Mouse (Mus musculus): Measurements from ENCODE around the gene Trove2. TPM values are rescaled to one million over a fixed set of nuclear protein-coding genes. Genes with fewer than 3 reads are reported as not detected.
A peak's percentile ranks its signal among the peaks of the same experiment; 100 is the strongest.

Gene Trove2
- polyA plus RNA-seq, 1 experiment from 2014 or later = 13.8 TPM

- peak; percentile 79 for DNase-seq (ENCODE audit: low spot score)
- peaks cover 10% of the 10 kb centered on the region for H3K4me1 ChIP-seq (replicated peaks; ENCODE audit: control insufficient read depth, insufficient read depth, low read length)
- under 1% methylated on average over 39 of the region's 39 CpGs for WGBS
Measured at GRCm38 (mm10) chr1:143777558-143778218, 820 bp upstream of the Trove2 start.

GRCm38 (mm10) chr1:143773909-143774308, 3.0 kb downstream of the Trove2 start:
- ATAC-seq (replicated peaks; ENCODE audit: low FRiP score, low TSS enrichment, low read depth) (no peak), DNase-seq (ENCODE audit: low spot score) (no peak)
- no peak overlapping the region for H3K9ac ChIP-seq (ENCODE audit: low read length)
- H3K9me3 ChIP-seq (ENCODE audit: control insufficient read depth, low read length) = no peaks in the 10 kb centered on the region
- no peak overlapping the region for H3K27ac ChIP-seq (ENCODE audit: low read depth)
- H3K27me3 ChIP-seq (replicated peaks; ENCODE audit: control insufficient read depth, insufficient read depth, low read length) = no peaks in the 10 kb centered on the region
- no peak overlapping the region for H3K4me3 ChIP-seq (ENCODE audit: low read depth, low read length)
- peaks cover 11% of the 10 kb centered on the region; the same call in 1 of the 2 replicates for H3K36me3 ChIP-seq (ENCODE audit: control insufficient read depth, insufficient read depth, low read length)
- 58% methylated on average over 6 of the region's 6 CpGs for WGBS
- H3K4me2 ChIP-seq (ENCODE audit: low read length) = no peak overlapping the region
- H3K4me1 ChIP-seq (replicated peaks; ENCODE audit: control insufficient read depth, insufficient read depth, low read length) = peaks cover 10% of the 10 kb centered on the region

More at GRCm38 (mm10) chr1:143777558-143778218, 820 bp upstream of the Trove2 start:
- H3K9me3 ChIP-seq (ENCODE audit: control insufficient read depth, low read length) = no peaks in the 10 kb centered on the region
- peaks cover 11% of the 10 kb centered on the region for H3K36me3 ChIP-seq (ENCODE audit: control insufficient read depth, insufficient read depth, low read length)
- H3K9ac ChIP-seq (ENCODE audit: low read length) = peak overlapping the region; percentile 63
- H3K4me3 ChIP-seq (ENCODE audit: low read depth, low read length) = peak overlapping the region; percentile 71
- peak overlapping the region; percentile 64 for H3K27ac ChIP-seq (ENCODE audit: low read depth)
- no peaks in the 10 kb centered on the region for H3K27me3 ChIP-seq (replicated peaks; ENCODE audit: control insufficient read depth, insufficient read depth, low read length)
- peak overlapping the region; percentile 70 for H3K4me2 ChIP-seq (ENCODE audit: low read length)
- peak; percentile 56 for ATAC-seq (replicated peaks; ENCODE audit: low FRiP score, low TSS enrichment, low read depth)

GRCm38 (mm10) chr1:143773082-143773481, 3.8 kb downstream of the Trove2 start:
- Histone ChIP-seq H3K4me3 (ENCODE audit: low read depth, low read length) (no peak overlapping the region), H3K27me3 (replicated peaks; ENCODE audit: control insufficient read depth, insufficient read depth, low read length) (no peaks in the 10 kb centered on the region), H3K4me1 (replicated peaks; ENCODE audit: control insufficient read depth, insufficient read depth, low read length) (peaks cover 2% of the 10 kb centered on the region), H3K4me2 (ENCODE audit: low read length) (no peak overlapping the region), H3K9me3 (ENCODE audit: control insufficient read depth, low read length) (no peaks in the 10 kb centered on the region), H3K9ac (ENCODE audit: low read length) (no peak overlapping the region), H3K36me3 (ENCODE audit: control insufficient read depth, insufficient read depth, low read length) (peaks cover 11% of the 10 kb centered on the region; the same call in 1 of the 2 replicates), H3K27ac (ENCODE audit: low read depth) (no peak overlapping the region)
- ATAC-seq (replicated peaks; ENCODE audit: low FRiP score, low TSS enrichment, low read depth) (no peak), DNase-seq (ENCODE audit: low spot score) (no peak)
- WGBS = 71% methylated on average over 7 of the region's 7 CpGs

- no peaks in the 10 kb centered on the region for H3K27me3 ChIP-seq (replicated peaks; ENCODE audit: control insufficient read depth, insufficient read depth, low read length)
- 62% methylated on average over 20 of the region's 20 CpGs for WGBS
- peaks cover 21% of the 10 kb centered on the region for H3K36me3 ChIP-seq (ENCODE audit: control insufficient read depth, insufficient read depth, low read length)
- no peak overlapping the region for H3K4me2 ChIP-seq (ENCODE audit: low read length)
- H3K27ac ChIP-seq (ENCODE audit: low read depth) = no peak overlapping the region
- ATAC-seq (replicated peaks; ENCODE audit: low FRiP score, low TSS enrichment, low read depth) (no peak), DNase-seq (ENCODE audit: low spot score) (no peak)
- no peak overlapping the region for H3K4me3 ChIP-seq (ENCODE audit: low read depth, low read length)
- no peaks in the 10 kb centered on the region for H3K9me3 ChIP-seq (ENCODE audit: control insufficient read depth, low read length)
- no peak overlapping the region for H3K9ac ChIP-seq (ENCODE audit: low read length)
- H3K4me1 ChIP-seq (replicated peaks; ENCODE audit: control insufficient read depth, insufficient read depth, low read length) = no peaks in the 10 kb centered on the region
Measured at GRCm38 (mm10) chr1:143770444-143771109, 6.3 kb downstream of the Trove2 start.

- no peak overlapping the region for H3K4me2 ChIP-seq (ENCODE audit: low read length)
- no peak overlapping the region for H3K9ac ChIP-seq (ENCODE audit: low read length)
- ATAC-seq (replicated peaks; ENCODE audit: low FRiP score, low TSS enrichment, low read depth) (no peak), DNase-seq (ENCODE audit: low spot score) (no peak)
- no peaks in the 10 kb centered on the region for H3K9me3 ChIP-seq (ENCODE audit: control insufficient read depth, low read length)
- peaks cover 41% of the 10 kb centered on the region for H3K36me3 ChIP-seq (ENCODE audit: control insufficient read depth, insufficient read depth, low read length)
- H3K4me3 ChIP-seq (ENCODE audit: low read depth, low read length) = no peak overlapping the region
- H3K4me1 ChIP-seq (replicated peaks; ENCODE audit: control insufficient read depth, insufficient read depth, low read length) = no peaks in the 10 kb centered on the region
- H3K27ac ChIP-seq (ENCODE audit: low read depth) = no peak overlapping the region
- WGBS = 90% methylated on average over 6 of the region's 6 CpGs
- no peaks in the 10 kb centered on the region for H3K27me3 ChIP-seq (replicated peaks; ENCODE audit: control insufficient read depth, insufficient read depth, low read length)
Measured at GRCm38 (mm10) chr1:143766238-143766637, 10.6 kb downstream of the Trove2 start.

- Histone ChIP-seq H3K9ac (ENCODE audit: low read length) (no peak overlapping the region), H3K27me3 (replicated peaks; ENCODE audit: control insufficient read depth, insufficient read depth, low read length) (no peaks in the 10 kb centered on the region), H3K4me2 (ENCODE audit: low read length) (no peak overlapping the region), H3K36me3 (ENCODE audit: control insufficient read depth, insufficient read depth, low read length) (peaks cover 46% of the 10 kb centered on the region), H3K4me1 (replicated peaks; ENCODE audit: control insufficient read depth, insufficient read depth, low read length) (no peaks in the 10 kb centered on the region), H3K4me3 (ENCODE audit: low read depth, low read length) (no peak overlapping the region), H3K9me3 (ENCODE audit: control insufficient read depth, low read length) (no peaks in the 10 kb centered on the region), H3K27ac (ENCODE audit: low read depth) (no peak overlapping the region)
- 78% methylated on average over 4 of the region's 4 CpGs for WGBS
- no peak for ATAC-seq (replicated peaks; ENCODE audit: low FRiP score, low TSS enrichment, low read depth)
- DNase-seq (ENCODE audit: low spot score) = no peak
Measured at GRCm38 (mm10) chr1:143765801-143766200, 11.1 kb downstream of the Trove2 start.

- H3K36me3 ChIP-seq (ENCODE audit: control insufficient read depth, insufficient read depth, low read length) = peaks cover 50% of the 10 kb centered on the region
- no peak overlapping the region for H3K9ac ChIP-seq (ENCODE audit: low read length)
- DNase-seq (ENCODE audit: low spot score) (no peak), ATAC-seq (replicated peaks; ENCODE audit: low FRiP score, low TSS enrichment, low read depth) (no peak)
- H3K4me1 ChIP-seq (replicated peaks; ENCODE audit: control insufficient read depth, insufficient read depth, low read length) = no peaks in the 10 kb centered on the region
- no peak overlapping the region for H3K27ac ChIP-seq (ENCODE audit: low read depth)
- no peaks in the 10 kb centered on the region for H3K9me3 ChIP-seq (ENCODE audit: control insufficient read depth, low read length)
- H3K27me3 ChIP-seq (replicated peaks; ENCODE audit: control insufficient read depth, insufficient read depth, low read length) = no peaks in the 10 kb centered on the region
- WGBS = 41% methylated on average over 1 of the region's 1 CpGs
- H3K4me3 ChIP-seq (ENCODE audit: low read depth, low read length) = no peak overlapping the region
- no peak overlapping the region for H3K4me2 ChIP-seq (ENCODE audit: low read length)
Measured at GRCm38 (mm10) chr1:143764443-143764842, 12.4 kb downstream of the Trove2 start.

GRCm38 (mm10) chr1:143762159-143762558, 14.7 kb downstream of the Trove2 start:
- peaks cover 67% of the 10 kb centered on the region for H3K36me3 ChIP-seq (ENCODE audit: control insufficient read depth, insufficient read depth, low read length)

More at GRCm38 (mm10) chr1:143762159-143762558, 14.7 kb downstream of the Trove2 start:
- H3K27ac ChIP-seq (ENCODE audit: low read depth) = no peak overlapping the region
- H3K4me1 ChIP-seq (replicated peaks; ENCODE audit: control insufficient read depth, insufficient read depth, low read length) = no peaks in the 10 kb centered on the region
- 81% methylated on average over 8 of the region's 8 CpGs for WGBS
- no peak overlapping the region for H3K4me2 ChIP-seq (ENCODE audit: low read length)
- H3K9me3 ChIP-seq (ENCODE audit: control insufficient read depth, low read length) = no peaks in the 10 kb centered on the region
- no peak overlapping the region for H3K9ac ChIP-seq (ENCODE audit: low read length)
- ATAC-seq (replicated peaks; ENCODE audit: low FRiP score, low TSS enrichment, low read depth) (no peak), DNase-seq (ENCODE audit: low spot score) (no peak)
- H3K4me3 ChIP-seq (ENCODE audit: low read depth, low read length) = no peak overlapping the region
- no peaks in the 10 kb centered on the region for H3K27me3 ChIP-seq (replicated peaks; ENCODE audit: control insufficient read depth, insufficient read depth, low read length)

All from intestine, embryonic 14.5 days (tissue).